Mouse (Mus musculus) brain, embryonic 14.5 days (tissue): ENCODE results near the gene Cdkn1c. TPM values are rescaled to one million over a fixed set of nuclear protein-coding genes. Genes with fewer than 3 reads are reported as not detected.
A peak's percentile ranks its signal among the peaks of the same experiment; 100 is the strongest.

Source experiments
- DNase-seq: peaks from one replicate; pipeline ENCODE4 v3.0.0-alpha.2; 2011; ENCODE audit warnings: low read depth
- CTCF ChIP-seq: fragments of 200-500 bp; IDR thresholded peaks from 2 replicates; pipeline ENCODE4 v1.5.1; 2012; ENCODE audit warnings: inconsistent platforms, mild to moderate bottlenecking, moderate library complexity, borderline replicate concordance; ENCODE audit not compliant: insufficient read depth, insufficient read length; ENCODE audit errors: extremely low read depth
- POLR2A ChIP-seq: fragments of 200-500 bp; IDR thresholded peaks from 2 replicates; pipeline ENCODE4 v1.6.1; 2012; ENCODE audit warnings: mild to moderate bottlenecking, inconsistent platforms, borderline replicate concordance; ENCODE audit not compliant: poor library complexity, insufficient read depth, insufficient read length, severe bottlenecking; ENCODE audit errors: extremely low read depth
- polyA plus RNA-seq: library from polyadenylated mRNA; depleted of rRNA; stranded (reverse); fragments of >200 nt; gene quantifications from 2 replicates; pipeline ENCODE4 v1.2.3, GENCODE M21; 2012

Cdkn1c gene
- polyA plus RNA-seq, 1 experiment, result 264 TPM

DNA sequence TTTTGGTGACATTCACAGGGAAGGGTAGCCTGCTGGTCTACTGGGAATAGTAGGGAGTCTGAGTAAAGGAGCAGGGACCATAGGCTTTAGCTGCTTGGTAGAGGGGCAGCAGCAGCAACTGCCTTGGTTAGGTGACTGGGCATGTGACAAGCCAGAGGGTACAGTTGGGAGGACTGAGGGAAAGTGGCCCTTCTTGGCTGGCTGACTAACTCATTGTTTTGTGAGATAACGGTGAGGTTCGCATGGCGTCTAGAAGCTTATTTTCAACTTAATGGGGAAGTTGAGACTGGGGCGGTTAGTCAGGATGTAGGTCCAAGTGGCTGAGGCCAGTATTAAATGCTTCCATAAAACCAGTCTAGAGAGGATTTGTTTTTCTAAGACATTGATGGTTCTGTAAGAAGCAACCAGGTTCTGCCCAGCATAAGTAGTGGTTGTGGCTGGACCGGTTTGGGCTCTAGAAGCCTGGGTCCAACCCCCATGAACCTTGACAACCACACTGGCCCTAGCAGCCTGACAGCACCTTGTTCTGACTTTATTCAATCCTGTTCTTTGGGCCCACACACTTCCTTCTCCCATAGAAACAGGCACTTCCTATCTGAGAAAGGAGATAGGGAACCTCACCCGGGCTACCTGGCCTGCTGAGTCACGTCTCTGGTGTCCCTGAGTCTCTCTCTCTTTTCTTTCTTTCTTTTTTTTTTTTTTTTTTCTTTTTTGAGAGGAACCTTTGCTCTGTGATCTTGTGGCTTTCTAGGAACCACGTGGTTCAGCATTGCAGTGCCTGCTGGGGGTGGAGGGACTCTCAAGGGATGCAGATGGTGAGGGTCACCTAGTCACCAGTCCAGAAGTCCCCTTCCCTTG is 34.5 kb upstream of the Cdkn1c start:
- DNase-seq, result no peak

DNA sequence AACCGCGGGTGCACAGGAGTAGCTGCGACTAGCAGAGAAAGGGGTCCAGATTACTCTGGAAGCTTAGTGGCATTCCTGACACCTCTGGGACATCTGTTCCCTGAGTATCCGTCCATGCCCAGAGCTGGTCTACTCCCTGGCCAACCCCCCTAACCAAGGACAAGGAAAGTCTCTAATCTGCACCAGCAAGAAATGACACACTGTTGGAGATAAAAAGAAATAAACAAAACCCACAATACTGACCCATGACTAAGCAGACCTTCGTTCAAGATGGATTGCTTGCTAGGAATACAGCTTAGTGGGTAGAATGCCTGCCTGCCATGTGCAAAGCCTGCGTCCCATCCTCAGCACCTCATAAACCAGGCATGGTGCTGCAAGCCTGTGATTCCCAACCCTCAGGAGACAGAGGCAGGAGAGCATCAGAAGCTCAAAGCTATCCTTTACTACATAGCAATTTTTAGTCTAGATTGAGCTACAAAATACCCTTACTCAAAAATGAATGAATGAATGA is 32.8 kb upstream of the Cdkn1c start:
- DNase-seq, result no peak
- TF ChIP-seq POLR2A, result no peak
- TF ChIP-seq CTCF, result no peak

More for the DNA sequence above, 34.5 kb upstream of the Cdkn1c start:
- TF ChIP-seq POLR2A (no peak), CTCF (no peak)

GRCm38 (mm10) chr7:143489735-143490134 is 28.9 kb upstream of the Cdkn1c start:
- TF ChIP-seq CTCF (no peak), POLR2A (no peak)
- DNase-seq, result no peak

- no peak for DNase-seq
- TF ChIP-seq POLR2A (no peak), CTCF (no peak)
These were observed 21.7 kb upstream of the Cdkn1c start for GRCm38 (mm10) chr7:143482541-143482940.

DNA sequence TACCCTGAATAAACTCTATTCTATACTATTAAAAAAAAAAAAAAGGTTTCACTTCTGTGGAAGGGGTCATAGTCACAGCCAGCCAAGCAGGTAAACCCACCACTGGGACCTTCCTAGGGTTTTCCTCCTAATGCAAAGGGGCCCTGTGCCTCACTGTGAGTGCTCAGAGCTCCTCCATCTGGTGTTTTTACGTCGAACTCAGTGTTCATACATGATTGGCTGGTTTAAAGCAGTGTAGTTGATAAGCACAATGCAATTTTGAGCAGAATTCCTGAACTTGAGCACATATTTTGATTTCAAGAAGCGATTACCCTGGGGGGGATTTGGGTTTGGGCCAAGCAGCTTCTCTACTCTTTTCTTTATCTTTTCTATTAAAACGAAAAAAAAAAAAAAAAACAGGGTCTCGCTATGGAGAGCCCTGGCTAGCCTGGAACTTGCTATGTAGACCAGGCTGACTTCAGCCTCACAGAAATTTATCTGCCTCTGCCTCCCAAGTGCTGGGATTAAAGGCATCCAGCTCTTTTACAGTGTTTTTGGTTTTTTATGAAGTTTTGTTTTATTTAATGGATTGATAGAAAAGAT is 21.0 kb upstream of the Cdkn1c start:
- TF ChIP-seq CTCF (no peak), POLR2A (no peak)
- DNase-seq, result no peak

DNA sequence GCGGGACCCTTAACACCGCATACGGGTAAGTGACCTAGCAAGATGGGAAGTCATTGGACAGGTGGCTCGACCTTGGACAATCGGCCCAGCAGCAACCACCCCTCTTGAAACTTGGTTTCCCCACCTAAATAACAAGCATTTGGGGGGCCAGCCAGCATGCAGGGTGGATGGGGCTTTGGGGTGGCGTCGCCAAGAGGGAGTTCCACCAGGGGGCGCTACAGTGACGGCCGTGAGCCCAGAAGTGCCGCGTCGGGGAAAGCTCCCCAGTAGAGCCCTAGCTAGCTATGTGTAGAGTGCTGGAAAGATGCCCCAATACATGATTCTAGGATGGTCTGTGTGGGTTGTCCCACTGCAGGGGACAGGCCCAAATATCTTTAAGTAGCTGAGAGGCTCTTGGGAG is 19.6 kb upstream of the Cdkn1c start:
- TF ChIP-seq CTCF, result peak; percentile 61
- no peak for TF ChIP-seq POLR2A
- DNase-seq, result peak; percentile 41

GRCm38 (mm10) chr7:143477800-143478199 is 16.9 kb upstream of the Cdkn1c start:
- no peak for DNase-seq

GRCm38 (mm10) chr7:143476702-143477335 is 16.0 kb upstream of the Cdkn1c start:
- TF ChIP-seq POLR2A (no peak), CTCF (no peak)
- DNase-seq, result no peak

More at GRCm38 (mm10) chr7:143477800-143478199, 16.9 kb upstream of the Cdkn1c start:
- no peak for TF ChIP-seq POLR2A
- TF ChIP-seq CTCF, result no peak

GRCm38 (mm10) chr7:143475876-143476275 is 15.0 kb upstream of the Cdkn1c start:
- TF ChIP-seq CTCF (no peak), POLR2A (no peak)
- no peak for DNase-seq

GRCm38 (mm10) chr7:143474811-143475210 is 14.0 kb upstream of the Cdkn1c start:
- DNase-seq, result no peak
- no peak for TF ChIP-seq POLR2A
- no peak for TF ChIP-seq CTCF

DNA sequence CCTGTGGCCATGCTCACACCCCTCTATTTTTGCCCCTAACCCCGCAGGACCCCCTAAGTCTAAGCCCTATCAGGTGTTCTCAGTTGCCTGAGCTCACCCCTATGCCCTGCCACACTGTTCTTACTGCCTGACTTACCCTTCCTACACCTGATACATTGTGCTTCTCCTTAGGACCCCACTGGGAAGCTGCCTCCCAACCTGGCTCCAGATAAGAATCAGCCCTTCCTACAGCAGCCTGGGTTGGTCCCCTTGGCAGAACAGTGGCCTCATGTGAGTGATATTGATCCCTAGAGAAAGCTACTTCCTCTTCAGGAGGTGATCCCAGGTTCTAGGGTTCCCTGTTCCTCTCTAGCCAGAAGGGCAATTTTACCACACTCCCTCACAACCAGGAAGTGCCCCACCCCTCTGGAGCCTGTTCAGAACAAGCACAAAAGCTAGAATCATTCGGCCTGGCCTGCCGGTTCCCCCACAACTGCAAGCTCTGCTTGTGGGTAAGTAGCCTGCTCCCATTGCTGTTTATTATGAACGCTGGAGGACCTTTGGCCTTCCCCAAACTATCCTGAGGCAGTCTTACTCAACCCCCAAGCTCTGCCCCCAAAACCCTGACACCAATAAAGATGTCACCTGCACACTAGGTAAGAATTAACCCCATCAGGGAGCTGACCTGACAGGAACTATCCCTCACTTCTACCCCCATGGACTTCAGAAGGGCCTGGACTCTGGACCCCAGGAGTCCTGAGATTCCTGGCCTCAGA is 12.7 kb upstream of the Cdkn1c start, which contains the start of gene Slc22a18:
TSS of gene Slc22a18 (plus strand) at position 390 of the 755 bp plus-strand sequence.
- no peak for DNase-seq
- no peak for TF ChIP-seq POLR2A
- no peak for TF ChIP-seq CTCF

GRCm38 (mm10) chr7:143469946-143470345 is 9.1 kb upstream of the Cdkn1c start:
- peak; percentile 87 for DNase-seq
- TF ChIP-seq CTCF, result peak; percentile 95
- no peak for TF ChIP-seq POLR2A
